Mouse (Mus musculus) heart, adult 18-20 months (tissue): Measurements from ENCODE around the gene Slc12a5. TPM values are rescaled to one million over a fixed set of nuclear protein-coding genes. Genes with fewer than 3 reads are reported as not detected.

Experiments
- DNase-seq, 2 experiments: peaks; one replicate each; pipeline ENCODE4 v3.0.0; 2021 to 2022; ENCODE audit warnings: mixed read lengths in 1 of 2
- total RNA-seq, 2 experiments: library from RNA; stranded (reverse); gene quantifications; 2 replicates each; pipeline ENCODE4 v1.2.3; 2021

Slc12a5 gene
- total RNA-seq, 2 experiments from 2014 or later, result 2.0 to 2.3 TPM

DNA sequence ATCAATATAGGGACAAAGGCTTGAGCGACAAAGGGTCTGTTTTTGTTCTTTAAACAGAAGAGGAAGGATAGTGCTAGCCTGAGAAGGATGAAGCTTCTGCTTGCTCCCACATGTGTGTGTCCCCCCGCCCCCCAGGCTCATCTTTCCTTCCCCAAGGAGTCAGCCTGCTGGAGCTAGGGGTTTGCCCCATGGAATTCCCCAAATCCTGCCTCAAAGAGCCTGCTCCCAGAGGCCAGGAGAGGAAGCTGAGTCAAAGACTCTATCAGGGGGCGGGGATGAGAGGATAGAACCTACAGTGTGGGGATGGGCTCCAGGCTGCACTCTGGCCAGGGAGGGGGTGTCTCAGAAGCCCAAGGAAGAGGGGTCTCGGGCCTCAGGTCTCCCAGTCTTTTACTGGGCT lies 13.1 kb upstream of the Slc12a5 start:
- DNase-seq, result no peak

DNA sequence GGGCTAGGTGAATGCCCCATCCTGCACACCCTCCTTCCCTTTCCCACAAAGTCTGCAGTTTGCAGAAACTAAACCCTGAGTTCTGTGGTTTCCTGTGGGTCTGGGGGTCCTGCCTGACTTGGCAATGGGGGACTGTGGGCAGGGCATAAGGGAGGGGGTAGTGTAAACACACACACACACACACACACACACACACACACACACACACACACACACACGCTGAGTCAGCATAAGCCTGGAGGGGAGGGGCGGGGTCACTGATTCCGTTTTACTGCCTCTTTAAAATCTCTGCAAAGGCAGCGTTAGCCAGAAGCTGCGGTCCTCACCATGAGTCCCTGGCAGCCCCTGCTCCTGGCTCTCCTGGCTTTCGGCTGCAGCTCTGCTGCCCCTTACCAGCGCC lies 12.7 kb upstream of the Slc12a5 start:
- no peak for DNase-seq

- DNase-seq, result no peak
Observed at GRCm38 (mm10) chr2:164948962-164949361, 11.6 kb upstream of the Slc12a5 start.

DNA sequence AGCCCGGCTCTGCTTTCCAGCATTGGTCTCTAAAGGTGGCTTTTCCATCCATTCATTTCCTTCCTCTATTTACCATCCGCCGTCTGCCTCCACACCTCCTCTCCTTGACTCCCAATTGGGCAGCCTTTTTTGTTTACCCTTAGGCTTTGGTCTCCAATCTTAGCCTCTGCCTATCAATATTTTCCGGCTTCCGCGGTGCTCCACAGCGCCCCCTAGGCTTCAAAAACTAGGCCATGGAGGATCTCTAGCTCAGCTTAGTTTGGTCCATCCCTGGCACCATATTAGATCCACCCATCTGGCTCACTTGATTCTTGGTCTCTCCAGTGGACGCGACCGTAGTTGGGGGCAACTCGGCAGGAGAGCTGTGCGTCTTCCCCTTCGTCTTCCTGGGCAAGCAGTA lies 10.1 kb upstream of the Slc12a5 start:
- DNase-seq, result no peak

GRCm38 (mm10) chr2:164951745-164952144 lies 8.9 kb upstream of the Slc12a5 start:
- no peak for DNase-seq

- DNase-seq, result no peak
Observed at GRCm38 (mm10) chr2:164952448-164952847, 8.2 kb upstream of the Slc12a5 start.

DNA sequence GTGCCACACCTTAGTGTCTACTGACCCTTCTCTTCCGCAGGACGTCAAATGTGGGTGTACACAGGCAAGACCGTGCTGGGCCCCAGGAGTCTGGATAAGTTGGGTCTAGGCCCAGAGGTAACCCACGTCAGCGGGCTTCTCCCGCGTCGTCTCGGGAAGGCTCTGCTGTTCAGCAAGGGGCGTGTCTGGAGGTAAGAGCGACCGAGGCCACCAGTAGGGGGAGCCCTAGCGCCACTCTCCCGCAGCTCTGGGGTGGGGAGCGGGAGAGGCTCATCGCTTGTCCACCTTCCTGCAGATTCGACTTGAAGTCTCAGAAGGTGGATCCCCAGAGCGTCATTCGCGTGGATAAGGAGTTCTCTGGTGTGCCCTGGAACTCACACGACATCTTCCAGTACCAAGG lies 7.4 kb upstream of the Slc12a5 start:
- peak; percentile 70 to 81 for DNase-seq

DNA sequence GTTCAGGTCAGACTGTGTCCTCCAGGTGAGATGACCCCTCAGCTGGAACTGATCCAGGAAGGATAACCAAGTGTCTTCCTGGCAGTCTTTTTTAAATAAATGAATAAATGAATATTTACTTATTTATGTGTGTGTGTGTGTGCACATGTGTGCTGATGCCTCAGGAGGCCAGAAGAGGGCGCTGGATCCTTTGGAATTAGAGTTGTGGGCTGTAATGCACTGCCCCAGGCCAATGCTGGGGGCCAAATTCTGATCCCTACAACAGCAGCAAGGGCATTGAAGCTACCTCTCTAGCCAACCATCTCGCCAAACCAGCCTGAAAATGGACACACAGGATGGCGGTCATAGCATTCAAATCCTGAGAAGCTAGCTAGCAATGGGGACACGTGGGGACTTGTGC lies 4.9 kb upstream of the Slc12a5 start:
- DNase-seq, result no peak

DNA sequence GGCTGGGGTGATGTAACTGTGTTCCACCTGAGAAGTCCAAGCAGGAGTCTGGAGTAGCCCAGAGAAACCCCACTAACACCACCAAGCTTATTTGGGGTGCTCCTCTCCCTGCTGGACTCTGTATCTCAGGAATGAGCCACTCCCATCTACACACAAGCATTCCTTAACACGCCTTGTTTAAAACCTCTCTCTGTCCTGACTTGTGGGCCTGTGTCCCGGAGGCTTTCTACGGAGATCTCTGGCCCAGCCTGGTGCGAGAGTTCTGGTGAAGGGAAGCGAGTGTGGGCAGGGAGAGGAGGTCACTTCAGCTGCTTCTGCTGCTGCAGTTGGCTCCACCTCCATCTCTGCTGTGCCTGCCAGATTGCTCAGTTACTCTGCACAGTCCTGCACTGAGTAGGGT lies 4.4 kb upstream of the Slc12a5 start:
- no peak for DNase-seq

GRCm38 (mm10) chr2:164957548-164958315 lies 2.9 kb upstream of the Slc12a5 start:
- no peak for DNase-seq

- DNase-seq, result peak; percentile 39 to 82
Observed at GRCm38 (mm10) chr2:164961506-164962182, 1.0 kb downstream of the Slc12a5 start.

GRCm38 (mm10) chr2:164962183-164962580 lies 1.6 kb downstream of the Slc12a5 start:
- DNase-seq, result no peak

DNA sequence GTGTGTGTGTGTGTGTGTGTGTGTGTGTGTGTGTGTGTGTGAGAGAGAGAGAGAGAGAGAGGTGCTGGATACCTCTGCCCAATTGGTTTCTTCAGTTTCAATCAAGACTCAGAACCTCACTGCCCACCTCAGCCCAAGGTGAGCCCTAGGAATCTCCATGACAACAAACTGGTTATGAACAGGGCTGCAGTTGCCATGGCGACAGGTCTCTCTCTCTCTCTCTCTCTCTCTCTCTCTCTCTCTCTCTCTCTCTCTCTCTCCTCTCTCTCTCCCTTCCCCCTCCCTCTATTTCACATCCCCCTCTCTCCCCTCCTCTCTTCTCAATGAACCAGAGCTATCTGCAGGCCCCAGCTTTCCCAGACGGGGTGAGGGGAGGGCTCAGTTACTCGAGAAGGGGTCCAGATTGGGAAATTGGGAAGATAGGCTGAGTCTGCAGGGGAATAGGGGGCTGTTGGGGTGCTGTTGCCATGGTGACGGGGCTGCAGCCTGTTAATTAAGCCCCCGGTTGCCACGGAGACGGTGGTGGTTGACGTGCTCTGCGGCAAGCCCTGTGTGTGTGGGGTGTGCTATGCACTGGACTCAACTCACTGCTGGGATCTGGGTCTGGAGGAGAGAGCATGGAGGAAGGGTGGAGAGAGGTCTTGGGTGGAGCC lies 3.8 kb downstream of the Slc12a5 start:
- no peak for DNase-seq

- DNase-seq, result no peak
Observed at GRCm38 (mm10) chr2:164964981-164965380, 4.4 kb downstream of the Slc12a5 start.

DNA sequence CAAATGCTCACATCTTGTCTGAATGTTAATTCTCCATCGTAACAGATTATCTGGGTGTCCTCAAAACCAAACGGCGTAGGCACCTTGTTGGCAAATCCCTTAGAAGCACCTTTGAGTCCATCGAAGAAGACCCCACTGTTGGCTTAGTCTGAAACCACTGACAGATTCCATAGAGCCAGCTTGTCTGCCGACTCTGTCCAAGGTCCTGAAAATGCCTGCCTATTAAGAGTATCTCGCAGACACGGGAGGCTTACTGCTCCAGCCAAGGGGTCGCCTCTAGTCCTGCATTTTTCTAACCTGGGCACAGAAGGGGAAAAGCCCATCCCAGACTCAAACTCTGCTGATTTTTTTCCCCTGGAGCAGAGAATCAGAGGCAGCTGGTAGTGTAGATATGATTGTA lies 5.8 kb downstream of the Slc12a5 start:
- peak in 1 of 2 experiments; percentile 55 for DNase-seq

DNA sequence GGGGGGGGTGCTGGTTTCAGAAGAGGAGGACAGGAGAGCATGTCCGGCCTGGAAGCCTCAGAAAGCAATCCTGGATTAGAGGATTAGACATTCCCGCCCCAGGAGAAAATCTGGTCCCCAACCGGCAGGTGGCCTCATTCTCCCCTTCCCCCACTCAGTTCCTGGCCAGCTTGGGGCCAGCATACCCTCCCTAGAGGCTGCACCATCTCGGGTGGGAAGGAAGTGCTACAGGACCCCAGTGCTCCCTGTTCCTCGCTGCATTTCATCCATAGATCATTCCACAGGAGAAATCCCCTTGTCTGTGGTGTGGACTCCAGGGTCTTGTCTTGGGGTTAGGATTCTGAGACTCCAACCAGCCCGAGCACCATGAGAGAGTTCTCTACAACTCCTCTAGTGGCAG lies 6.6 kb downstream of the Slc12a5 start:
- DNase-seq, result no peak

DNA sequence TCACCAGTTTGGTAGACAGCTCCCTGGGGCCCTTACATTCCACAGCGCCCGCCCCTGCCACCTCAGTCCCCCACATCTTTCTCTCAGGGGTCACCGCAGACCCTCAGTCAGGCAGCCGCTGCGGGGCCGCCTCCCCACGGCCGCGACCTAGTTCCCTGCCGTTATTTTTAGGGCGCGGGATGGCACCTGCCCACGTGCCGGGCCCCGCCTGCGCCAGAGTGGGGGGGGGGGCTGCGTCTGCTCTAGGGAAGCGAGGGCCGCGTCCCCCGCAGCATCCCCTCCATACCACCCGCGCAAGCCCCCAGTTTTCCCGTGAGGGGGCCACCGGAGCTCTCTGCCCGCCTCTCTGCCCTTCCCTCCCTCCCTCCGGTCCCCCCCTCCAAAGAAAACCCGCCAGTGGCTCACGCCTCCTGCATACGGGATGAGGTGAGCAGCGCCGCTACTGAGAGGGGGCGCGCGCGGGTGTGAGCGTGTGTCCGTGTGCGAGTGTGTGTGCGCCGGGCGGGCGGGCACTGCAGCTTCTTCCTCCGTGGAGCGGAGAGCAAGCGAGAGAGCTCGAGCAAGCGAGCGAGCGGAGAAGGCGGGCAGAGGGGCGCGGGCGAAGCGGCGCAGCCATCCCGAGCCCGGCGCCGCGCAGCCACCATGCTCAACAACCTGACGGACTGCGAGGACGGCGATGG lies 7.3 kb downstream of the Slc12a5 start:
- no peak for DNase-seq

DNA sequence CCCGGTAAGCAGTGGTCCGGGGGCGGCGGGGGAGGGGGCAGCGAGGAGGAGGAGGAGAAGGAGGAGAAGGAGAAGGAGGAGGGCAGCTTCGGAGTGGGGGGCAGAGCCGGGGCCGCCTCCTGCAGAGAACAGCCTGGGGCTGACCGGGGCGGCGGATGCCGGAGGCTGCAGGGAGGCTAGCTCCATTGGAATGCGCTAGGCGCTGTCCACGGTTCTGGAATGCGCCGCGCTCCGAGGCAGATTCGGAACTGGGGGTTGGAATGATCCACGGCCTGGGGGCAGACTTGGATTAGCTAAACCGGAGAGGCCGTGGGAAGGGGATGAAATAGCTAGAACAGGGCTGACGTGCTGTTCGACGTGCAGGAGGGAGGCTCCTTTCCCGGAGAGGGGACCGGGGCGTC lies 7.8 kb downstream of the Slc12a5 start:
- DNase-seq, result peak; percentile 36 to 80

- DNase-seq, result no peak
Observed at GRCm38 (mm10) chr2:164969348-164969781, 8.8 kb downstream of the Slc12a5 start.

DNA sequence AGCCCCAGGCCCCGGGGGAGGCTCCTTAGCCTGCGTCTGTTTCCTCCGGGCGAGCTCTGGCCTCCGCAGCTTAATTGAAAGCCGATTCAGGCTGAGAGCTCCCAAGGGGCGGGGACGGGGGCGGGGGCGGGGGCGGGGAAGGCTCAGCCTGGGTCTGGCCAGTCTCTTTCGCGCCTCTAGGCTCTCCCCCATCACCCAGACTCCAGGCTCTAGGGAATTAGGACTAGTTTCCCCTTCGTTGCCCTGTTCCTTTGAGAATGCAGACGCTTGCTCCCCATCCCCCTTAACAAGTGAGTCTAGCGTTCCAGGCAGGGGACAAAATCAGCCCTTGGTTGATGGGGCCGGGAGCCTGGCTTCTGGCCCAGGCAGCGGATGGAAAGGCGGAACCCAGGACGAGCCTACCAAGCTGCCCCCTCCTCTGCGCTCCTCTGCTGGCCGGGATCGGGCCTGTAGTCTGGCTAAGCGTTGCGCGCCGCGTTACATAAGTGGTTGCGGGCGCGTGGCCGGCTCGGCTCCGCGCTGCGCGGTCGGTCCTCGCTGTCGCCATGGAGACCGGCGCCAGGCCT lies 10.1 kb downstream of the Slc12a5 start:
- DNase-seq, result no peak

DNA sequence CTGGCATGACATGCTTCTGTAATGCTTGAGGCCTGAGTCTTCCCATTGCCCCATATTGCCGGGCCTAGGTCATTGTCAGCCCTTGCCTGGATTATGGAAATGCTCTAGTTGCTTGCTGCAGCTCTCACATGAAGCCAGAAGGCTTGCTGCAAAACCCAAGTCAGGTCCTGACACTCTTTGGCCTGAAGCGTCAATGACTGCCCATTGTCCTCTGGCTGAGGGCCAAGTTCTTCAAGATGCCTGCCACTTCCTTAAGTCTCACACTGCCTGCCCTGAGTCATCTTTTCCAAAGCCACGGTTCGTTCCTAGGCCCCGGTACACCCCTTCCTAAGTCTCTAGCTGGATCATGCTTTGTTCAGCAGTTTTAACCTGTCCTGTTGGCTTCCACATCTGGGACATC lies 12.0 kb downstream of the Slc12a5 start:
- DNase-seq, result no peak

DNA sequence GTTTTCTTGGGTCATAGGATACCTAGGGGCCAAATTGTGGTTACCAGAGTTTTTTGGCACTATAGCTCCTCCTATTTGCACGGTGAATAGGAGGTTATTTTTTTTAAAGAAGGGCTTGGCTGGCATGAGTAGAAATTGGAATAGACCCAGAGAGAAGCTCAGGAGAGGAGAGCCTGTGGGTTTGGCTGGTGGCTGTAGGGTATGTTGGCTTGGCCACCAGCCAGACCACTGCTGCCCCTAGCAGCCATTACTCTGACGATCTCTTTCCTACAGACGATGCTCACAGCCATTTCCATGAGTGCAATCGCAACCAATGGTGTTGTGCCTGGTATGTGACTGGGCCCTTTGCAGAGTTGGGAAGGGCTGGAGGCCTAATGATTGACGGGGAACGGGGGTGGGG lies 15.0 kb downstream of the Slc12a5 start:
- no peak for DNase-seq
